In the genomic region with DNA sequence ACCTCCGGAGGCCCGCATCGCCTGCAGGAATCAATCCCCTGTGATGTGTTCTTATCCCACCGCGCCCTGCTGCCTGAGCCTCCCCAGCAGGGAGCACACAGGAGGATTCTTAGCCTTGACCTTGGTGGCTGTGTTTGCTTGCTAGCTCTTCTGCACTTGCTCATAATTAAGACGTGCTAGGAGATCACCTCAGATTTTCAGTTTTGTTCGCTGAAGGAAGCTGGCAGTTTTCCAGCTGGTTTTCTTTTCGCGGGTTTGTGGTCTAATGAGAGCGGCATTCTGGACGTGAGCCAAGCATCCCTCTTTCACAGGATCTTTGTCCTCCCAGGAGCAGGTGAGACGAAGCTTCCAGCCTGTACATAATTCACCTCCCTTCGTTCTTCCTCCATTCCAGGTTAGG, we compare ENCODE assay signal across 10 mouse cellular contexts. TPM values are rescaled to one million over a fixed set of nuclear protein-coding genes. Genes with fewer than 3 reads are reported as not detected.
A peak's percentile ranks its signal among the peaks of the same experiment; 100 is the strongest.
DNase-seq lines count a peak whose midpoint lies in the region; ATAC-seq lines count a peak whose summit lies in the region.
"Had no signal": no experiment of that assay in that cellular context is flagged by ENCODE, and none has a peak within 500 bp of the region (broad histone marks: within the 10 kb centered on the region; RNA-seq: fewer than 3 reads in every experiment).

No protein-coding gene starts in this region.

- H3K4me2 ChIP-seq in neural tube, embryonic 13.5 days, result peak overlapping the region; percentile 33
- H3K4me2 ChIP-seq in forebrain, embryonic 11.5 days (ENCODE audit: low read depth, low read length, severe bottlenecking), result 0 out of 2 replicates have a peak overlapping the region, but pooled peaks have one; percentile 9
- H3K4me2 ChIP-seq in neural tube, embryonic 14.5 days (ENCODE audit: low read depth, low read length), result no peak overlapping the region
- H3K4me2 ChIP-seq: heart, embryonic 13.5 days had no signal

- H3K9ac ChIP-seq in neural tube, embryonic 13.5 days, result 0 out of 2 replicates have a peak overlapping the region, but pooled peaks have one; percentile 22
- H3K9ac ChIP-seq in forebrain, embryonic 11.5 days (ENCODE audit: low read length), result no peak overlapping the region
- no peak overlapping the region for H3K9ac ChIP-seq in neural tube, embryonic 14.5 days (replicated peaks; ENCODE audit: low read depth, low read length)
- H3K9ac ChIP-seq: heart, embryonic 13.5 days had no signal

- H3K4me3 ChIP-seq in neural tube, embryonic 13.5 days, result no peak overlapping the region
- H3K4me3 ChIP-seq in forebrain, embryonic 11.5 days (ENCODE audit: low read depth, low read length), result no peak overlapping the region
- H3K4me3 ChIP-seq in neural tube, embryonic 14.5 days (ENCODE audit: low read depth, low read length), result no peak overlapping the region
- H3K4me3 ChIP-seq: heart, embryonic 13.5 days had no signal

- no peaks in the 10 kb centered on the region for H3K36me3 ChIP-seq in neural tube, embryonic 13.5 days
- no peaks in the 10 kb centered on the region for H3K36me3 ChIP-seq in forebrain, embryonic 11.5 days (ENCODE audit: control insufficient read depth, insufficient read depth, low read length)
- H3K36me3 ChIP-seq in neural tube, embryonic 14.5 days (ENCODE audit: control insufficient read depth, insufficient read depth, low read length), result no peaks in the 10 kb centered on the region
- H3K36me3 ChIP-seq: heart, embryonic 13.5 days had no signal

- H3K27me3 ChIP-seq in neural tube, embryonic 13.5 days, result no peaks in the 10 kb centered on the region
- no peaks in the 10 kb centered on the region for H3K27me3 ChIP-seq in forebrain, embryonic 11.5 days (ENCODE audit: control insufficient read depth, insufficient read depth, low read length)
- H3K27me3 ChIP-seq in neural tube, embryonic 14.5 days (ENCODE audit: control insufficient read depth, insufficient read depth, low read length), result no peaks in the 10 kb centered on the region
- H3K27me3 ChIP-seq: heart, embryonic 13.5 days had no signal

- peak; percentile 43 for DNase-seq in cerebellum, adult 11 months
- DNase-seq in neural tube, embryonic 10.5 days (ENCODE audit: extremely low spot score, low spot score), result no peak
- DNase-seq in forebrain, embryonic 11.5 days (ENCODE audit: low spot score), result peak; percentile 66
- DNase-seq in ovary, postnatal 36 days (ENCODE audit: low spot score), result no peak
- DNase-seq in kidney, adult 11 months, result no peak
- DNase-seq: kidney, adult 18-20 months had no signal

- ATAC-seq in cerebellum, adult (ENCODE audit: insufficient number of reproducible peaks, low FRiP score, low TSS enrichment), result no peak
- ATAC-seq in neural tube, embryonic 13.5 days (ENCODE audit: low read depth), result no peak
- no peak for ATAC-seq in forebrain, embryonic 11.5 days (replicated peaks; ENCODE audit: low FRiP score)
- ATAC-seq in neural tube, embryonic 14.5 days (ENCODE audit: low read depth), result no peak; the same call in 1 of the 2 replicates

- H3K4me1 ChIP-seq in neural tube, embryonic 13.5 days (replicated peaks), result peaks cover 47% of the 10 kb centered on the region
- no peaks in the 10 kb centered on the region for H3K4me1 ChIP-seq in forebrain, embryonic 11.5 days (replicated peaks; ENCODE audit: control insufficient read depth, insufficient read depth, low read length)
- peaks cover 11% of the 10 kb centered on the region; the same call in 1 of the 2 replicates for H3K4me1 ChIP-seq in neural tube, embryonic 14.5 days (ENCODE audit: control insufficient read depth, insufficient read depth, low read length)

- peak overlapping the region; percentile 68 for H3K27ac ChIP-seq in neural tube, embryonic 13.5 days (replicated peaks)
- H3K27ac ChIP-seq in forebrain, embryonic 11.5 days (ENCODE audit: low read depth, low read length), result peak overlapping the region; percentile 50; the same call in 1 of the 2 replicates
- peak overlapping the region; percentile 62 for H3K27ac ChIP-seq in neural tube, embryonic 14.5 days (ENCODE audit: low read depth, low read length)
- H3K27ac ChIP-seq: heart, embryonic 13.5 days had no signal

- H3K9me3 ChIP-seq in neural tube, embryonic 13.5 days, result no peaks in the 10 kb centered on the region
- no peaks in the 10 kb centered on the region for H3K9me3 ChIP-seq in forebrain, embryonic 11.5 days (ENCODE audit: control insufficient read depth, low read length)
- no peaks in the 10 kb centered on the region for H3K9me3 ChIP-seq in neural tube, embryonic 14.5 days (ENCODE audit: control insufficient read depth, low read length)
- H3K9me3 ChIP-seq: heart, embryonic 13.5 days had no signal

- 38% methylated on average over 13 of the region's 13 CpGs for WGBS in neural tube, embryonic 13.5 days
- WGBS in forebrain, embryonic 11.5 days, result 56% methylated on average over 13 of the region's 13 CpGs
- WGBS in neural tube, embryonic 14.5 days, result 37% methylated on average over 13 of the region's 13 CpGs

RNA-seq across cellular contexts. Expression of gene Reep1, which starts 33.6 kb away (rescaled TPM):
- 248 and 260 TPM in 2 replicates for polyA plus RNA-seq in neural tube, embryonic 13.5 days (2015; fragmentation: Nextera tagmentation; extraction: Ambion mirVana)
- polyA plus RNA-seq in forebrain, embryonic 11.5 days (2014; fragmentation: Nextera tagmentation; extraction: Ambion mirVana), result 44.7 and 47.3 TPM in 2 replicates
- polyA plus RNA-seq in neural tube, embryonic 14.5 days (2014; fragmentation: Nextera tagmentation; extraction: Ambion mirVana), result 332 and 358 TPM in 2 replicates

Comparison
In these comparisons a context has a peak if more than half of its experiments do, and no peak if none do; other contexts are left out.
1. DNase-seq: peak in cerebellum, adult 11 months (single experiment) and forebrain, embryonic 11.5 days (single experiment); none in neural tube, embryonic 10.5 days (single experiment), ovary, postnatal 36 days (single experiment) and kidney, adult 11 months (single experiment).
2. Peak in every context shown above with its lines, with median percentiles within 50 percentile points of each other: H3K27ac ChIP-seq.